Mouse (Mus musculus) heart, adult 2 months (tissue): ENCODE data around the gene Fut2.

ENCODE experiments used
- CTCF ChIP-seq: fragments of 200-600 bp; IDR thresholded peaks from 2 replicates; pipeline ENCODE4 v1.8.1; 2022; ENCODE audit warnings: antibody characterized with exemption, mild to moderate bottlenecking, moderate library complexity
- EP300 ChIP-seq: fragments of 200-500 bp; IDR thresholded peaks from 2 replicates; pipeline ENCODE4 v1.6.1; 2011; ENCODE audit warnings: low read depth, low read length, control low read depth; ENCODE audit not compliant: insufficient read depth
- POLR2A ChIP-seq: fragments of 200-500 bp; IDR thresholded peaks from 2 replicates; pipeline ENCODE4 v1.6.1; 2011; ENCODE audit warnings: mild to moderate bottlenecking, low read depth, low read length, control low read depth; ENCODE audit not compliant: insufficient read depth

GRCm38 (mm10) chr7:45678513-45678912 lies 12.3 kb upstream of the Fut2 start:
- TF ChIP-seq CTCF (no peak), POLR2A (no peak), EP300 (no peak)
